Mouse (Mus musculus): ENCODE measurements at regions not wholly inside any gene's neighbourhood (a gene's known extent, or its start where the extent isn't known, plus 50 kb on each side); places are given as distances from the start of the nearest gene placed in this dataset.

DNA sequence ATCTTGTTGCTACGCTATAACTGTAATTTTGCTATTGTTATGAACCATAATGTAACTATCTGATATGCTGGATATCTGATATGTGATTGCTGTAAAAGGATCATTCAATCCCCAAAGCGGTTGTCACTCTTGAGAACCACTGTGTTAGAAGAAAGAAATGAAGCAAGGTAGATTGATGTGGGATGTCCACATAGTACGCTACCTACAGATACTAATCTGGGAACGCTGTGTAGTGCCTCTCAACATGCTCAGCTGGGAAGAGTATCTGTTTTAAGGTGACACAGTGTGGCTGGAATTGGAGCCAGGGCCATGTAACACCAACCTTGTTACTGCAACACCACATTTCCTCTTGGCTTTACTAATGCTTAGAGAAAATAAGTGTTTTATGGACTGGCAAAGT, 456.2 kb upstream of the Slc30a5 start:
- DNase-seq: no peak

DNA sequence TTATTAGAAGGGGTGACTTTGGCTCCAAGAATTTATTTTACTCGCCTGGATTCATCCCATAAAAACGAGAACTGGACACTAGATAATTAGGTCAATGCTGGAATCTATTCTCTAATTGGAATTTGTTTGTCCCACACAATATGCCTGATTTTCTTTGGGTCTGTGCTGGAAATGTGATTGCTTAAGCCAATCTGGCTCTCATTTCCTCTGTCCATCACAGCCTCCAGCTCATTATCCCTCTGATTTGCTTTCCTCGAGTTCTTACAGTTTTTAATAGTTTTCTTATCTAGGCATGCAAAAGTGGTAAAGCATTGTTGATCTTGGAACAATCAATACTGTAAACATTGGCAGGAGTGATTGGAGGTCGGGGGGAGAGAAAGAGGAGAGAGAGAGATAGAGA, 453.9 kb upstream of the Slc30a5 start:
- DNase-seq: no peak

DNA sequence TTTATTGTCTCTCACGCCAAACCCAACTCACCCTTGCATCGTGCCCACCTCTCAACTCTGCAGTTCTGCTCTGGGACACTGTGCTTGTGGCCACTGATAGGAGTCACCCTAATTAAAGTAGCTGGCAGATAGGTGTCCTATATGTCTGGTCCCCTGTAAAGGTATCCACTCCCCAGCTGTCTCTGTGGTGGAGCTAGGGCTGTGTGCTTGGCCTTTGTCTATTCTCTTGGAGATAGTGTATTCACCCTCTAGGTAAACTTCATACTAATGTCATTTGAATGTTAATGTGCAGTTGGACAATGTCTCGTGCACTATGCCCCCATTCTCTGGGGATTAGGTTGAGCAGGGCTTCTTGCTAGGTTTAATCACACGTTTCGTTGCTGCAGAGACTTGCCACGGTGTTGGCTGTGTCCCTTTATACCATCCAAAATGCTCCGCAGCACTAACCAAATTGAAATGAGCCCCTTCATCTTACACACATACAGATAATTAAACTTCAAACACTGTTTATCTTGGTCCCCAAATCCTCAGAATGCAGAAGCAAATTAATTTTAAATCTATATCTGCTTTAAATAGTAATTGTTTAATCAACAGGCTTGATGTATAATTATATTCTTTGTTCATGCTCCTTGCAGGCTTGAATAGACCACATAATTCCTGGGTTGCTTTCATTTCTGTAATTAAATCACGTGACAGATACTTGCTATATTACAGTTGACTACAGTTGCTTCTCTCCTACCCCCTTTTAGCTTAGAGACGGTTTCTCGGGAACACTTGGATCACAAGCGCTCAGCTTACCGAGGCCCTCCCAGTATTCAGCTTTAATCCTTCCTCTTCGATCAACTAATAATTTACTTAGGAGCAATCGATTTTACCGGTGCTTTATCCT, 453.0 kb upstream of the Slc30a5 start:
- no peak for DNase-seq

DNA sequence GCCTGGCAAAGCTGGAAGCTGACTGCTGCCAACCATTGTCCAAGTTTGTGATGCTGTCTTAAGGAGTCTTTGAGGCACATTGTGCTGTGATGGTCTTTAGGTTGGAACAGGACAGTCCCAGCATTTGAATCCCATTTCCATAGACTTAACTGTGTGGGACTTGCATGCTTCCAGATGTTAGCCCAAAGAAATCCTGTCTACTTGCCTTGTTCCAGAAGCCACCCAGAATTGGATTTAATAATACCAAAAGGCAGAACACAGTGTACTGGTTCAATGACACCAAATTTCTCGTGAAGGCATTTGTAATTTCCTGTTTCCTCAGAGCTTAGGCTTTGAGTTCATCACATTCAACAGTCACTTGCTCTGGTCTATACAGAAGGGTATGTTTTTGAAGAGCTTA, 444.9 kb upstream of the Slc30a5 start:
- DNase-seq: no peak

DNA sequence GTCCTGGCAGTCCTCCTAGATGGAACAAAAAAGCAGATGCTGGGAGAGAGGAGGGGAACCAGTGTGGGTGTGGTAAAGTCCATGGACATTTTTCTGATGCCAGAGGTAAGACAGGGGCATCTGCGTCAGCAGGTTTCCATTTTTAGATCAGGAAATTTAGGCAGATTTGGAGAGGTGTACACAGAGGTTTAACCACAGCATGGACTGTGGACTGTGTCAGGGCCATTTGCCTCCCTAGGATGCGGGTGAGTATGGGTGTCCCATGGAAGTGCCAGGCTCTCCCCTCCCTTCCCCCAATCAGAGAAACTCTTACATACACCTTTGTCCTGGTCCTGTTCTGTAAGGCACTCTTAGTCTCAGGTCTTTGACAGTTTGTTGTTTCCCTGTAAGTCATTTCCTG, 443.5 kb upstream of the Slc30a5 start:
- DNase-seq: no peak

DNA sequence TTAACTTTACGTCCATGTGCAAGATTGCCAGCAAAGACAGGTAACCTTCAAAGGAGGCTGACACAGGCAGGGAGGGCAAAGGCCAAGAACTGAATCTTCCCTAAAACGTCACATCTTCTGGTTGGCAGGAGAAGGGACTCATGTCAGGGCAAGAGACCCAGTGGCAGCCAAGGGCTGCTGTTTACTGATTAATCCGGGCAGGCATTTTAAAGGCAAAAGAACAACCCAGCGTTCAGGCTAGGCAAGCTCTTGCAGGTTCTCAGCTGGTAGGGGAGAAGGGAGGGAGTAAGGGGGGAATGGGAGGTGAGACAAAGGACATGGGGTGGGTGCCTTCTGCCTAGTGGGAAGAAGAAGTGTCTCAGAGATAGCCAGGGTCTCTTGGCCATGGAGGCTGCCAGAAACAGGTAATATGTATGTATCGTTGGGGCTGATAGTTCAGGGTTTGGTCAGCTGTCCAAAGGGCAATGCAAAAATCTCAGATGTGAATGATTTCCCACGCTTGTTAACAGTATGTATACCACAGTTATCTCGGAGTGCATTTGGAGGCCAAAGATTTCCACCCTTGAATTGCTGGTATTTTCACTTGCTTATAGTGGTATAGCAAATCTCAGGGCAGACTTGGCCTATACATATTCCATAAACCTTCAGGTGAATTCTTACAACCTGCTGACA, 441.4 kb upstream of the Slc30a5 start:
- peak in 1 of 2 experiments; percentile 6 for DNase-seq

DNA sequence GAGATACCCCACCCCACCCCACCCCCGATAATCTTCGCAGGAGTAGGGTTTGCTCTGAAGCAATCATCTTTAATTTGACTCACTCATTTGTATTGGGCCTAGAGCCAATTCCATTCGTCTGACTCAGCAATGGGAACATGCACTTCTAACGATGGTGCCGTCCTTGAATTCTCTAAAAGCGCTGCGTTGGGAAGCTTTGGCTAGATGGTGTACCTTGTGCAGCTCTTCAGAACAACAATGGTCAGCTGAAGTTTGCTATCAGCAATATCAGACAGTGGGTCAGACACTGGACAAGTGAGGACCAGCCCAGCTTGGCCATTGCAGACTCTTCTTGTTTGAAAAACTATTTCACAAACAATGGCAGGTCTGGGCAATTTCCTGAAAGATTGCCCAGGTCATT, 440.1 kb upstream of the Slc30a5 start:
- DNase-seq: peak; percentile 55 to 71

DNA sequence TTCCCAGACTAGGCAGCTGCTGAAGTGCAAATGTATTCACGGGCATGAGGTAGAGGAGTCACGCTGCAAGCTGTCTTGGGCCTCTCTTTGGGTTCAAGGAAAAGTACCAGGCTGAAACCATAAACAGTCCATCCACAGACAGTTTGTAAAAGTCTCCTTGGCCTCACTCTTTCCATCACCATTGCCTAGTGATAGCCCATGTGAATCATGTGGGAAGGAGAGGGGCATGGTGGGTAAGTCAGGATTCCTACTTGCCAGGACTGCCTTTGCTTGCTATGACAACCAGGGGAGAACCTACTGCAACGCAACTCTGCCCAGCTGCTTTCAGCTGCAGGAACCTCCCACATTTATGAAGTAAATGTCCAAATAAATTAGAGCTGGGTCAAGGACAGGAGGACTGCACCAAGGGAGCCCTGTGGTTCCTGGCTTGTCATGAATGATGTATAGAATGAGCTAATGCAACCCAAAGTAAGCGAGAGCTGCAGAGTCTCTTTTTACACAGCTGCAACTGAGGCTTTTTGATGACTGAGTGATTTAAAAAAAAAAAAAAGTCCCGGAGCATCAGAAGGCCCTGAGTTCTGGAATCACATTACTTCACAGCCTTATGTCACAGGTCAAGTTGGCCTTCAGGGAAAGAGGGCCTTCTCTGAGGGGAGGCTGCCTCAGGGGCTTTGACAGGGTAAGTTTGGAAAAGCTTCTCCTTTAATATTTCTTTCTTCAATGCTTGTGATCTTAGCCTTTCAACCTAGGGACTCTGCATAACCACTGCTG, 420.7 kb upstream of the Slc30a5 start:
- peak; percentile 29 to 35 for DNase-seq

DNA sequence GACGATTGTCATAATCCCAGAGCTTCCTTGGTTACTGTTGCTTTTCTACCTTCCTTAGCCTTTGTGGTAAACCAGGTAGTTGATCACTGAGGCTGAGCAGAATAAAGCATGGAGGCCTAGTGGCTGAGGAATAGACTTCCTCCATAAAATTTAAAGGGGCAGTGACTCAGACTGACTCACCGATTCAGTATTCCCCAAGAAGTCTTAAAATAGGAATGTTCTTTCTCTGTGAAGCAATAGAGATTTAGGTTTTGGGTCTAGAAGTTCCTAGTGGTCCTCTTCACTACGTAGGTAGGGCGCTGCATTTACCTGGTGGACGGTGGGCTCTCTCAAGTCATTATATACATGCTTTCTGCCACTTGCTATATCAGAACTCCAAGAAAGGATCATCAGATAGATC, 416.1 kb upstream of the Slc30a5 start:
- no peak for DNase-seq

DNA sequence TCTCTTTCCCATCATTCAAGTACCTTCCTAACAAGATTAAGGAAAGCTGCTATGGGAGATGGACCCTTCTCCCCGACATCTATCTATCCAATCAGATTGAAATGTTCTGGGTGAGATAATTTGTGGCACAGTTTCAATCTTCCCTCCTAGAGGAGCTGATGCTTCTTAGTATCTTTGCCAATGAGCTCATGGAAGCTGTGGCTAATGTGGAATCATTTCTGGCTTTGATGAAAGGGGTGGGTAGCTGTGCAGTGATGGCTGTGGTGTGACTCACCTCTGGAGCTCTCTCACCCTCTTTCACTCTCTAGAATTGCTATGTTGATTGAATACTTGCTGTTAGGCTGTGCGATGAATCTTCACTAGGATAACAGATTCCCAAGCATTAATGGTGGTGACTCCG, 411.1 kb upstream of the Slc30a5 start:
- DNase-seq: no peak

DNA sequence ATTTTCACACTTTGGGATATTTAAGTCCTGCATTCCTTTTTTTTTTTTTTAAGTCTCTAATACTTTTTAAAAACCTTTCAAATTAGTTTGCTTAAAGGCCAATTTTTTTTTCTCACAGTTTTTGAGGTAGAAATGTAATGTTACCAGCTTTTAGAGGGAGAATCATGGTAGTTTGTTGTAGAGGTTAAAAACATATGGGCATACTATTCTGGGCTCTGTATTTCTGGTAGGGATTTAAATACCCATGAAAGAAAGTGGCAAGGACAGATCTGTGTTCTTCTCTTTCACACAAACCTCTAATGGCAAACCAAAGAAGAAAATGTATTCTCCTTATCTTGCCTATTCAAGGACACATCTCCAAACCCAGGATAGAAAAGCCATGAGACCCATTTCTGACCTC, 405.6 kb upstream of the Slc30a5 start:
- DNase-seq: no peak

DNA sequence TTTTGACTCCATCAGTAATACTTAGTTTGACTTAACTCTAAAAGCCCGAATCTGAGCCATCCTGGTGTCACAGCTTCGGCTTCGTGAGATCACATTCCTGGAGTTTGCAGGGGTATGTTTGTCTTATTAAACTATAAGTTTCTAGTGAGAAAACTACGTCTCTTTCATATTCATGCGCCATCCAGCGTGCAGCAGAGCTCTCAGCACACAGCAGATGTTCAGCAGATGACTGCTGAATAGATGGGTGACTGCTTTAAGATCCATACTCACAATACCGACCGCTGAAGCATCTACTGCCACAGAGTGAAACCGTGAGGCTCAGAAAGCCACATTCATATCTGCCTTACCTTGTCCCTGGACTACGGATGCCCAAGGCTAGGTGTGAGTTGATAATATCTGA, 403.8 kb upstream of the Slc30a5 start:
- no peak for DNase-seq

DNA sequence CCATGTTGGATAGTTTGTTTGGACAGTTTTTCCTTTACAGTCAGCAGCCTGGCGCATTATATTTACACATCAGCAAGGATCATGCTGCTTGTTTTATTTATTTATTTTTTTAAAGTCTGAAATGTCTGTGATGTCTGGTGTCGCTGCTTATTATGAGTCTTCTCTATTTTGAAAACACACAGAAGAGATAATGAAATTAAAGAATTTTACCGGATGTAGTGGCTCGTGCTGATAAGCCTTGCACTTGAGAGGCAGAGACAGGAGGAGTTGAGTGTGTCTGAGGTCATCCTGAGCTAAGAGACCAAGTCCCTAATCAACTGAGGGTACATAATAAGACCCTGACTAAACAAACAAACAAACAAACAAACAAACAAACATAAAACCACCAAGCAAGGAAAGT, 402.6 kb upstream of the Slc30a5 start:
- no peak for DNase-seq

DNA sequence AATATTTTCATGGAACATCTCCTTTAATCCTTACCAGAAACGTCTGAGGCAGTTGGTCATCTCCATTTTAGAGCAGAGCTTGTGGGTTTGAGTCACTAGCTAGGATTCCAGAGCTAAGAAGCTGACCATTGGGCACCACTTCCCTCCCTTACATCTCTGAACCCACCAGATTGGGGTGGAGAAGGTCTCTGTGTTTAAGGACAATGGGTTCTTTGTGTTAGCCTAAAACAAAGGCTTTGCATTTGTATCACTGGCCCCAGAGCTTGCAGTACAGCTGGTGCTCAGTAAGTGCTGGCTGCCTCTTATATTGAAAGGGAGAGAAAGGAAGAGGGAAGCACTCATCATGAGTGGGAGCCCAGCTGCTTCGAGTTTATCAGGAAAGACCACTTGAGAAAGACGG, 401.9 kb upstream of the Slc30a5 start:
- DNase-seq: no peak

DNA sequence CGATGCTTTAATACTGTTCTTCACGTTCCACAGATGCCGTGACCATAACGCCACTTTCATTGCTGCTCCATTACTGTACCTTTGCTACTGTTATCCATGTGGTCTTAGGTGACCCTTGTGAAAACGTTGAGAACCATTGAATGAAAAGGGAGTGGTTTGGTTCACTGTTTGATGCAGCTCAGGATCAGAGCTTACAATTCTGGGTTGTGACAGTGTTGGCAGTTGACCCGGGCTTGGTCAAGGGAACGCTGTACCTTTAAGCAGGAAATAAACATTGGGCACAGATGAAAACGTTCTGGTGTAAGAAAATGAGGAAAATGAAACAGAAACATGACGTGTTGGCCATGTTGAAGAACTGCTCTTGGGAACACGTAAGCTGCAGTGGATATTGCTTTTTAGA, 401.3 kb upstream of the Slc30a5 start:
- no peak for DNase-seq

DNA sequence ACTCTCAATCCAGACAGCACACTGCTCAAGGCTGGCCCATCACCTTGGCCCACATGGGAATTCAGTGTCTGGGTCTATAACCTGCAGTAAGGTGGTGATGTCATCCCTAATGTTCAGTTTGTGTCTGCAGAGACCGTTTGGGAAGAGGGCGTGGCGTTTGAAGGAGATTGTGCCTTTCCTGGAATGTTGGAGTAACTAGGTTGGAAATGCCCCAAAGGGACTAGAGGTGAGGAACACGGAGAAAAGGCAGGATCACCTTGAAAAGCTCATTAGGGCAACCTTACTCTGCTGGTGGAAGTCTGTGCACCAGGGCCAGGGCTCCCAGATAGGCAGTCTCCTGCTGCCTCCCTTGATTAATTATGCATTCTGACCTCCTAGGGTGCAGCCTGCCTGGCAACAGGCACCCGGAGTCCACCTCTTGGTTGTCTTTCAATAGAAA, 400.6 kb upstream of the Slc30a5 start:
- peak in 1 of 2 experiments; percentile 8 for DNase-seq

DNA sequence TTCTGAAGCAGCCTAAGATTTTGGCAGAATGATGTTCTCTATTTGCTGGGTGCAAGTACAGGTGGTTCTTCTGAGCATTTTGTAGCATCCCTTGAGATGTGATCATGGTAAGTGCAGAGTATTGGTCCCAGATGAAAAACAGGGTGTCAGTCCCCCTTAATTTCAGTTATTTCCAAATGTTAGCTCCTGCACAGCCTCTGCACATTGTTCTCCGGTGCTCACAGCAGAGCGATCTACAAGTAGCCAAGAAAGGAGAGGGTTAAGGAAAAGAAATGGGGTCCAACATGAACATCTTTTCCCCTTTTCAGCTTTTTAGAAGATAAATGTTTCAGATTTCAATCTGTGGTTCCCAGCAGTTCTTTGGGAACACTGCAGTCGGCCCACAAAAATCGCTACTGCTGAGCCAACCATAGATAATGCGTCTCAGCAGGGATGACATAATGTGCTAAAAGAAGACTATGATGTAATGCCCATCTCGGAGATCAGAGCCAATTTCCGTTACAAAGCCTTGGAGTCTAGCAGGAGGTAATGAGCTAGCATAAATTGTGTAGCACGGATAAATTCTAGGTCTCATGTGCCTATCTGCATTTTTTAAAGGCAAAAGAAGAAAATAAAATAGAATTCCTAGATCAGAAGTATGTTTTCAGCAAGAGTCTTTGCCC, 400.1 kb upstream of the Slc30a5 start:
- DNase-seq: peak; percentile 33 to 53

DNA sequence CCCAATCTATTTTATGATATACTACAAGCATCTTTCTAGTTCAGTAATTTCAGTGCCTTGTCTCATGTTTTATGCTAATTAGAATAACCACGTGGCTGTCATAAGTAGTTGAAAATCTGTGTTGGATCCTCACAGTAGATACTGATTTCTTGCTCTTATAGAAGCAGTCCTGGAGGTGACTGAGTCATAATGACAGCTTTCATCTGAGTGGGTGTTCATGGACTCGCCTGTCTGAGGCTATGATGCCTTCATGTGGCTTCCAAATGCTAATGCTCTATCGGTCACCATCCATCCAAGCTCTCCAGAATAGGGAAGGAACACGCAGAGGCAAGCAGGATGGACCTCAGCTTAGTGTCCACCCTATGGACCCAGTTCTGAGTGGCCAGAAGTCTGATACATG, 396.6 kb upstream of the Slc30a5 start:
- DNase-seq: no peak

DNA sequence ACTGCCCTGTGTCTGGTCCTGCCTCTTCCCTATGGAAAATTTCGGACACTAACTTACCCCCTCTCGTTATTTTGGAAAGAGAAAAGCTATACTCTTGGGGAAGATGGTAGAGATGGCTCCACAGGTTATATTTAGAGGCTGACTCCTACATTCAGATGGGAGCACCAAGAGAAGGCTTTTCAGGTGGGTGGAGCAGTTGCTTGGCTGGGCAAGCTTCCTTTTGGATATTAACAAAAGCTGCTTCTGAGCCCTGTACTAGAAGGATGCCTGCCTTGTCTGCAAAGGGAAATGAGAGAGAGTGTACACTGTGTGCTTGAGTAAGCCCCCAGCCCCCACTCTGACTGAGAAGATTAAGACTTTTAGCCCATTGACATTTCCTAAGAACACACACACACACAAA, 392.1 kb upstream of the Slc30a5 start:
- no peak for DNase-seq

DNA sequence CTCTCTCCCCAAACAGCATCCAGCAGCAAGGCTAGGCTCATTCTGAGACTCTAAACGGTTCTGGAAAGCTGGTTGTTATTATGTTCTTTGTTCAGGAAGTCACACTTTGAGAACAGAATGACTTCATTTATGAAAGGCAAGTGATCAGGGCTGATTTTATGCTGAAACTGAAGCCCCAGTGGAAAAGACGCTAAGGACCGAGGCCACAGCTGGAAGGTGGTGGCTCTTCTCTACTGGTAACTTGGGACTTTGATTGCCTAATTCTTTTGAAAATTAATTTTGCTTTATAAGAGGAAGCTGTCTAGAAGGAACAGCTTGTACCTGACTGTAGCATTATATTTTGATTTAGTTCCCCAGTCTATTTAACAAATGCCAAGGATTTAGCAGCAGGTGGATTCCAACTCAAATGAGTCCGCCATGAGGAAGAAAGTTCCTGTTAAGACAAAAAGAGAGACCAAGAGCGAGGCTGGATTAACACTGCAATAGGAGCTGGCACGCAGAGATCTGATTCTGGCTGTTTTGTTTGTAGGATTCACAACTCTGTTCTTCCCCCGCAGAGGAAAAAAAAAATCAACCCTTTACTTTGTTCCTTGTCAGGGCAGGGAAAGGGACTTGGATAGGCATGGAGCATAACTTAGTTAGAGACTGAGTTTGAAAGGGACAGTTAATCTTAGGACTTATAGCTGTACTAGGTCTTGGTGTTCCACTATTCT, 388.3 kb upstream of the Slc30a5 start:
- no peak for DNase-seq

DNA sequence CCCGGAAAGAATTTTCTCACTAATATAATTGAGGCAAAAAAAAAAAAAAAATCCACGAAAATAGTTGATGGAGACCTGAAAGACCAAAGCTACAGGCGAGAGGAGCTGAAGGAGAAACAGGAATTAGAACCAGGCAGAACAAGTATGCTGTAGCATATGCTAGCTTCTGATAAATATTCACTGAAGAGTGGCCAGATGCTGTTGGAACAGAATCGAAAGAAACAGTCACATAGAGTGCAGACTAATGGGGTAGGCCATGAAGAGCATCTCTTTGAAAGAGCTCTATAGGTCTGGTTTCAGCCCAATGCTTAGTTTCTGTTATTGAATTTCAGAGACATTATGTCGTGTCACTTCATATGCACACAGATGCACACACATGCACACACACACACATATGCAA, 386.3 kb upstream of the Slc30a5 start:
- no peak for DNase-seq

Data from adrenal gland, postnatal 36 days (tissue).